Mouse (Mus musculus): ENCODE measurements around the gene Mgat5b.

- TF ChIP-seq ZC3H11A (IDR thresholded peaks at IDR 0.05; ENCODE audit: borderline replicate concordance, low read depth, low read length): no peak
- no peak for TF ChIP-seq ZNF384 (IDR thresholded peaks at IDR 0.05; ENCODE audit: low read depth, low read length)
- no peak for TF ChIP-seq MAFK (IDR thresholded peaks at IDR 0.05; ENCODE audit: insufficient read depth, low read depth, low read length)
- no peak for TF ChIP-seq HCFC1 (IDR thresholded peaks at IDR 0.05; ENCODE audit: borderline replicate concordance, insufficient read depth, low read length)
Measured at GRCm38 (mm10) chr11:116881440-116881839, 37.2 kb upstream of the Mgat5b start.

All from ES-E14 (cell line).